Mouse (Mus musculus) stomach, embryonic 15.5 days (tissue): ENCODE measurements at regions not wholly inside any gene's neighbourhood (a gene's known extent, or its start where the extent isn't known, plus 50 kb on each side); places are given as distances from the start of the nearest gene placed in this dataset.
A peak's percentile ranks its signal among the peaks of the same experiment; 100 is the strongest.
"Not testable (repeated sequence)": the region's sequence is repeated elsewhere in the genome, so short reads cannot be mapped to it uniquely, and the experiment has no call there.

Experiments
- ATAC-seq: fragments of 200-750 bp; cut with Nextera tagmentation; 2 replicates; pipeline ENCODE4 v1.8.0; 2017; ENCODE audit warnings: low read depth, moderate number of reproducible peaks, moderate TSS enrichment; ENCODE audit not compliant: insufficient read depth, low FRiP score
- H3K27ac ChIP-seq: fragments of 300-500 bp; sonication (generic); 2 replicates; pipeline ENCODE4 v1.5.1; 2015; ENCODE audit warnings: mild to moderate bottlenecking, inconsistent platforms
- H3K27me3 ChIP-seq: fragments of 300-500 bp; sonication (generic); replicated peaks from 2 replicates; pipeline ENCODE4 v1.6.1; 2015; ENCODE audit warnings: inconsistent platforms
- H3K36me3 ChIP-seq: fragments of 300-500 bp; sonication (generic); 2 replicates; pipeline ENCODE4 v1.6.1; 2015; ENCODE audit warnings: inconsistent platforms
- H3K4me1 ChIP-seq: fragments of 300-500 bp; sonication (generic); 2 replicates; pipeline ENCODE4 v1.6.1; 2015; ENCODE audit warnings: inconsistent platforms
- H3K4me2 ChIP-seq: fragments of 300-500 bp; sonication (generic); 2 replicates; pipeline ENCODE4 v1.6.1; 2015; ENCODE audit warnings: mild to moderate bottlenecking, inconsistent platforms
- H3K4me3 ChIP-seq: fragments of 300-500 bp; sonication (generic); replicated peaks from 2 replicates; pipeline ENCODE4 v1.5.1; 2015; ENCODE audit warnings: inconsistent platforms
- H3K9ac ChIP-seq: fragments of 300-500 bp; sonication (generic); 2 replicates; pipeline ENCODE4 v1.6.1; 2015; ENCODE audit warnings: inconsistent platforms
- H3K9me3 ChIP-seq: fragments of 300-500 bp; sonication (generic); 2 replicates; pipeline ENCODE4 v1.6.1; 2016; ENCODE audit warnings: inconsistent platforms
- WGBS: fragments of 180-500 bp; shearing (Covaris S2); methylation state at CpG from one replicate; pipeline ENCODE4 v1.1.7; 2015; 5-methylcytosine and 5-hydroxymethylcytosine counted together

DNA sequence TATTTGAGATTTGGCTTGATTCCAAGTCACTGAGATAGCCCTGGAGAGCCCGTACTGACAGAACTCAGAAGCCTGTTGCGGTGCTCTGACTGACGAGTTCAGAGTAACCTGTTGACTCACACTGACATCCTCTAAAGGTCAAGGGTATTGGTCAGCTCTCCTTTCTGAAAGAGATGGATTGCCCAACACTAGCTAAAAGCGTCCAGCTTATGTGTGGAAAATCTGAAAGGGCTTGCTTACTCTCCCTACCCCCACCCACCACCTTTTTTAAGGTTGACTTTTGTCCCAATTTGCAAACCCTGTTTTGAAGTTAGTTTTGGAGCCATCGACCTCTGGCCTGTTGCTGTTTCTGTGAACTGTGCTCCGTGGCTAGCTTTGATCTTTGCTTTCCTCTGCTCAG, 92.4 kb upstream of the Palmd start:
- ATAC-seq: no peak
- H3K27me3 ChIP-seq: no peaks in the 10 kb centered on the region
- H3K4me2 ChIP-seq: no peak overlapping the region
- H3K36me3 ChIP-seq: no peaks in the 10 kb centered on the region
- H3K27ac ChIP-seq: no peak overlapping the region
- WGBS: 59% methylated on average over 6 of the region's 6 CpGs
- H3K9me3 ChIP-seq: no peaks in the 10 kb centered on the region
- no peak overlapping the region for H3K9ac ChIP-seq
- no peak overlapping the region for H3K4me3 ChIP-seq
- no peaks in the 10 kb centered on the region for H3K4me1 ChIP-seq

DNA sequence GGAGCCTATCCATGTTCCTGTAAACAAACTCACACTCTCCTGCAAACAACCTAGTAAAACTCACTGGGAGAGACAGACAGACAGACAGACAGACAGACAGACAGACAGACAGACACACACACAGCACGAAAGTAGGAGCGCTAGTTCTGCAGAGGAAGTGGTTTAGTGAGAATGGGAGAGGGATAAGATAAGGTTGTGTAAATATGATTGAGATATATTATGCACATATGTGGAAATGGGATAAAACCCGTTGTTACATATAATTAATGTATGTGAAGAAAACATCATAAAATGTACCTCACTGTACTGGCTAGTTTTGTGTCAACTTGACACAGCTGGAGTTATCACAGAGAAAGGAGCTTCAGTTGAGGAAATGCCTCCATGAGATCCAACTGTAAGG, 85.9 kb upstream of the Palmd start:
- WGBS: 72% methylated on average over 3 of the region's 3 CpGs
- ATAC-seq: not testable (repeated sequence)

DNA sequence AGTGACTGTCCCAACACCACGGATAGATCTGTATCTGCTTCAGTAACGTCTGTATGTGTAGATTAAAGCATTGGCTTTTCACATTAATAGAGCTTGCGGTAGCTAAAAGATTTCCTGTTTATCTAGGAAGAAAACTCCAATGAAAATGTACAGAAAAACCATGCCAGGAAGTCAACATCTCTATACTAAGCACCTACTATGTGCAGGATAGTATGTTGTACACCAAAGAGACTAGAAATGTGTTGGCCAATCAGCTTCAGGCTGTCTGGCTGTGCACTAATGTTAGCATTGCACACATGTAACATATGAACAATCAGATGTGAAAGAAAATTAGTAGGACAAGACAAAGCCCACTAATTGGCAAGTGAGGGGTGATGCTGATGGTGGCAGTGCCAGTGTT, 82.6 kb upstream of the Palmd start:
- WGBS: 66% methylated on average over 3 of the region's 3 CpGs
- Histone ChIP-seq H3K27me3 (no peaks in the 10 kb centered on the region), H3K27ac (no peak overlapping the region), H3K9me3 (no peaks in the 10 kb centered on the region), H3K4me1 (no peaks in the 10 kb centered on the region), H3K9ac (no peak overlapping the region), H3K4me2 (no peak overlapping the region), H3K36me3 (no peaks in the 10 kb centered on the region), H3K4me3 (no peak overlapping the region)
- no peak for ATAC-seq

More for the DNA sequence above, 85.9 kb upstream of the Palmd start:
- not testable (repeated sequence) for H3K4me1 ChIP-seq, H3K27ac ChIP-seq, H3K27me3 ChIP-seq, H3K9ac ChIP-seq, H3K4me2 ChIP-seq, H3K9me3 ChIP-seq, H3K4me3 ChIP-seq, H3K36me3 ChIP-seq

DNA sequence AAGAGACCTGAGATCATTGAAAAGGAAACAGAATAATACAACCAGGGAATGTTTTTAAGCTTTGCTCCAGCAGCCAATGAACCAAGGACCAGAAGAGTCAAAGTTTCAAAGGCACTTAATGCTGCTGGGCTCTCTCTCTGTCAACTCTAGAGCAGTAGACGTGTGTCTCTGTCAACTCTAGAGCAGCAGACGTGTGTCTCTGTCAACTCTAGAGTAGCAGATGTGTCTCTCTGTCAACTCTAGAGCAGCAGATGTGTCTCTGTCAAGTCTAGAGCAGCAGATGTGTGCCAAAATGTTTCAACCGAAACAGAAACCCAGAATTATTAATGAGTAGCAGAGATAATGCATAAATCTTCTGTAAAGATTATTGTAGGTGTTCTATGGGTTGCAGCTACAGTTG, 82.1 kb upstream of the Palmd start:
- H3K9me3 ChIP-seq: no peaks in the 10 kb centered on the region
- H3K36me3 ChIP-seq: no peaks in the 10 kb centered on the region

DNA sequence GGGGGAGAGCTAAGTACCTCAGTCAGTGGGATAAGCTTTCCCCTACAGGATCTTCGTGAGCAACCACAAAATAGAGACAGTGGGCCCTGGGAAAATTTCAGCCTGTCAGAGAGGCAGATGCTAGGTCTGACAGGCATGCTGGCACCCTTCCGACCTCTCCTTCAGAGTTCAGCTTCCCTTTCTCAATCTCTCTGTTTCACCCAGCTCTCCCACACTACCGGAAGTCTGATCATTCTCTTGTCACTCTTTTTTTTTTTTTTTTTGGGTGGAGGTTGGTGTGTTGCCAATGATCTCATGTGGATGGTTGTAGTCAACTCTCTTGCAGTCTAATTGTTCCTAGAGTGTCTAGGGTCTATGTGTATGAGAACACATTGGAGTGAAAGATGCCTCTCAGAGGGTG, 80.6 kb upstream of the Palmd start:
- no peak overlapping the region for H3K4me3 ChIP-seq
- no peak overlapping the region for H3K27ac ChIP-seq
- H3K27me3 ChIP-seq: no peaks in the 10 kb centered on the region
- no peaks in the 10 kb centered on the region for H3K4me1 ChIP-seq
- 70% methylated on average over 3 of the region's 3 CpGs for WGBS
- H3K9me3 ChIP-seq: no peaks in the 10 kb centered on the region
- no peak overlapping the region for H3K4me2 ChIP-seq
- H3K9ac ChIP-seq: no peak overlapping the region
- no peak for ATAC-seq
- H3K36me3 ChIP-seq: no peaks in the 10 kb centered on the region

More for the DNA sequence above, 82.1 kb upstream of the Palmd start:
- no peaks in the 10 kb centered on the region for H3K4me1 ChIP-seq
- no peak overlapping the region for H3K27ac ChIP-seq
- no peak for ATAC-seq
- H3K27me3 ChIP-seq: no peaks in the 10 kb centered on the region
- no peak overlapping the region for H3K4me3 ChIP-seq
- H3K9ac ChIP-seq: no peak overlapping the region
- H3K4me2 ChIP-seq: no peak overlapping the region
- 53% methylated on average over 3 of the region's 3 CpGs for WGBS

DNA sequence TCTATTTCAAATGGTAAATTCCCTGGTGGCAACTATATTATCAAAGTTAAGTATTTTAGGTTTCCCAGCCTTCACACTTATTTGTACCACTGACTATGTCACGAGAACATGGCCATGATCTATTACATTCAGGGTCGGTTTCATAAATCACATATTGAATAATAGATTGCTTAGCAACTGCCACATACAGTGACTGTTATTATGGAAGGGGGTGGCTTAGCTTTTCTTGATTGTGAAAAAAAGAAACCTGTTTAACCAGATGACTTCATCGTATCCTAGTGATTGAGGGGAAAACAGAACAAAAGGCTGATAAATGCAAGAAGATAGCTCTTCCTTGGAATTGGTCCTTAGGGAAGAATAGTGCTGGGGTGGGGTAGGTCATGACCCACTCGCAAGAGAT, 76.0 kb upstream of the Palmd start:
- Histone ChIP-seq H3K4me2 (no peak overlapping the region), H3K4me1 (no peaks in the 10 kb centered on the region), H3K9me3 (no peaks in the 10 kb centered on the region), H3K4me3 (no peak overlapping the region), H3K9ac (no peak overlapping the region), H3K27me3 (no peaks in the 10 kb centered on the region), H3K36me3 (no peaks in the 10 kb centered on the region), H3K27ac (0 out of 2 replicates have a peak overlapping the region, but pooled peaks have one; percentile 18)
- no peak for ATAC-seq
- WGBS: 69% methylated on average over 4 of the region's 4 CpGs

DNA sequence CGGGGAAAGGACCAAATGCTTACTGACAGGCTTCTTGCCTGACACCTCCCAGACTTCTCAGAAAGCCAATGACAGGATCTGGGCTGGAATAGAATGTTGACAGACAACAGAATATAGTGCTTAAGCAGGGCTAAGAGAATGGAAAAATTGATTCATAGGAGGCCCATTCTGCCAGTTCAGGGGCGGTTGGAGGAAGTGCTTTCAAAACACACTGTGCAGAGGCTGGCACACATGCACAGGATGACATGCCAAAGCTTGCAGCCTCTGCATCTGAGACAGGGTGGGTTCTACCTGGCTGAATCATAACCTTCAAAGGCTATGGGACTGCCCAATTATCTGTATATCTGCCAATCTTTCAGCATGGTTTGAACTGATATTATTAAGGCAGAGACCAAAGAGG, 75.5 kb upstream of the Palmd start:
- no peaks in the 10 kb centered on the region for H3K9me3 ChIP-seq
- H3K9ac ChIP-seq: no peak overlapping the region
- H3K27me3 ChIP-seq: no peaks in the 10 kb centered on the region
- no peaks in the 10 kb centered on the region for H3K4me1 ChIP-seq
- H3K4me3 ChIP-seq: no peak overlapping the region
- 40% methylated on average over 2 of the region's 2 CpGs for WGBS
- H3K4me2 ChIP-seq: no peak overlapping the region
- H3K36me3 ChIP-seq: no peaks in the 10 kb centered on the region
- ATAC-seq: no peak
- 0 out of 2 replicates have a peak overlapping the region, but pooled peaks have one; percentile 18 for H3K27ac ChIP-seq

DNA sequence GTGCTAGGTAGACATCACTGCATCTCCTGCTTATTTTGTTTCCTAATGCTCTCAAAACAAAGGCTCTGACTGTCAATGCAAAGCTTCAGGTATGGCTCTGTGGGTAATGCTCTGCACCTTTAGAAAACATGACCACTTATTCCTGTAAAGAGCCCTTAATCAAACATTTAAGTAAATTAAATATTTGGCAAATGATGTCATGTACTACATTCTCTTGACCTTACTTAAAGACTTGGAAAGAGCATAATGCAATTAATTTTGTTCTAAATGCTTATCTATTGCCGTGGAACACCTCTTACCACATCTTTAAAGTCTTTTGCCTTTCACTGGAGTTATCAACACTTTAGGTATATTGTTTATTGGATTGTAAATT, 70.1 kb upstream of the Palmd start:
- H3K9me3 ChIP-seq: no peaks in the 10 kb centered on the region
- H3K27ac ChIP-seq: no peak overlapping the region
- WGBS: 22% methylated on average over 1 of the region's 1 CpGs
- H3K27me3 ChIP-seq: no peaks in the 10 kb centered on the region
- H3K4me3 ChIP-seq: no peak overlapping the region
- H3K9ac ChIP-seq: no peak overlapping the region
- no peaks in the 10 kb centered on the region; the same call in 1 of the 2 replicates for H3K4me1 ChIP-seq
- no peak overlapping the region for H3K4me2 ChIP-seq
- ATAC-seq: no peak
- H3K36me3 ChIP-seq: no peaks in the 10 kb centered on the region

DNA sequence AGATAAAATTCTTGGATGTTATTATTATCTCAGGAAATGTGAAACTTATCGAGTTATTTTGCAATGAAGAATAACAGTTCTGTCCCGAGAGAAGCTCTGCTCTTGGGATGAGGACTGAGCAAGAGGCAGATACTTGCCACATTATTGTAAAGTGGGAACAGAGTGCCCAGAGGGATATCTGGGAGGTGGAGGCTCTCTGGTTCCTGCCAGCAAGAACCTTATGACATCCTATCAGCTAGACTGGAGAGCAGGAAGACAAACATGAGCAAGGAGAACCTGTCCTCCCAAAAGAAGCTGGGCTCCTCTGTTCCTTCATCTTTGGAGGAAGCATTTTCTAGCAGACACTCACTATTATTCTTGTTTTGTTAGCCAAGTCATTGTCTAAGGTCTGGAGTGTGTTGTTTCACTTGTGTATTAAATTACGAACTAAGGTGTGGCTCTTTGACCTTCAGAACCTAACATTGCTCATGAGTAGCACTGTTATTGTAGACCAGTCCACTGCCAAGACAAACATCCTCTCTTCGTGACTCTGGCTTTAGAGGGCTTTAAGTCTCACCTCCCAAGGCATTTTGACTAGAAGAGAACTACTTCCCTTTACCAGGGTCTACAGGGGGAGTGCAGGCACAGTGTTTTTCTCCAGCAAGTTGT, 69.6 kb upstream of the Palmd start:
- no peaks in the 10 kb centered on the region for H3K27me3 ChIP-seq
- H3K9ac ChIP-seq: no peak overlapping the region
- no peak overlapping the region for H3K4me2 ChIP-seq
- no peak overlapping the region for H3K4me3 ChIP-seq
- no peaks in the 10 kb centered on the region for H3K9me3 ChIP-seq
- WGBS: 51% methylated on average over 4 of the region's 4 CpGs
- no peak for ATAC-seq
- no peaks in the 10 kb centered on the region; the same call in 1 of the 2 replicates for H3K4me1 ChIP-seq
- H3K36me3 ChIP-seq: no peaks in the 10 kb centered on the region
- no peak overlapping the region; the same call in 1 of the 2 replicates for H3K27ac ChIP-seq
